Mouse (Mus musculus) CH12.LX (cell line): ENCODE measurements around the gene Lcn10. TPM values are rescaled to one million over a fixed set of nuclear protein-coding genes. Genes with fewer than 3 reads are reported as not detected.

Experiments
- DNase-seq: peaks from one replicate; pipeline ENCODE4 v3.0.0-alpha.2; 2013; ENCODE audit errors: extremely low read depth
- H3K27ac ChIP-seq: 2 replicates; pipeline ENCODE4 v1.5.1; 2012; ENCODE audit warnings: low read depth, mild to moderate bottlenecking, control low read depth, moderate library complexity; ENCODE audit not compliant: insufficient read depth
- H3K27me3 ChIP-seq: replicated peaks from 2 replicates; pipeline ENCODE3; 2012; ENCODE audit warnings: inconsistent platforms
- H3K36me3 ChIP-seq, 2 experiments: replicated peaks in 1 of 2; 2 replicates each; pipeline versions ENCODE3 to v1.6.1; 2012; ENCODE audit warnings: inconsistent platforms in 1 of 2, low read length in 1 of 2, mild to moderate bottlenecking in 1 of 2, mixed read lengths in 1 of 2, moderate library complexity in 1 of 2; ENCODE audit not compliant: control insufficient read depth in 1 of 2, insufficient read depth in 1 of 2
- H3K4me1 ChIP-seq, 2 experiments: 2 replicates each; pipeline ENCODE4 v1.6.1; 2012; ENCODE audit warnings: inconsistent platforms in 1 of 2, moderate library complexity in 1 of 2; ENCODE audit not compliant: insufficient read depth in 2 of 2, control insufficient read depth in 1 of 2
- H3K4me2 ChIP-seq: 2 replicates; pipeline ENCODE4 v1.6.1; 2012; ENCODE audit warnings: low read depth, mild to moderate bottlenecking, control low read depth; ENCODE audit not compliant: poor library complexity, insufficient read depth, severe bottlenecking
- H3K4me3 ChIP-seq, 3 experiments: fragments of 150-350 bp in 1 of 3; sonication (generic) in 1 of 3; replicated peaks in 1 of 3; 2 replicates each; pipeline versions ENCODE3 to v1.5.1; 2011 to 2012; ENCODE audit warnings: low read depth in 2 of 3, low read length in 2 of 3, mild to moderate bottlenecking in 2 of 3, moderate library complexity in 2 of 3, control low read depth in 1 of 3, improper control_type of control experiment in 1 of 3, inconsistent platforms in 1 of 3, mixed read lengths in 1 of 3; ENCODE audit not compliant: poor library complexity in 1 of 3
- H3K79me2 ChIP-seq: replicated peaks from 2 replicates; pipeline ENCODE4 v1.6.1; 2012; ENCODE audit warnings: mild to moderate bottlenecking, moderate library complexity; ENCODE audit not compliant: control insufficient read depth, poor library complexity, insufficient read depth, severe bottlenecking; ENCODE audit errors: extremely low read depth
- H3K9ac ChIP-seq: 2 replicates; pipeline ENCODE4 v1.6.1; 2012; ENCODE audit warnings: low read depth, mild to moderate bottlenecking, control low read depth, moderate library complexity; ENCODE audit not compliant: insufficient read depth
- H3K9me3 ChIP-seq: replicated peaks from 2 replicates; pipeline ENCODE3; 2012; ENCODE audit warnings: low read length, inconsistent platforms, mixed read lengths
- BHLHE40 ChIP-seq: IDR thresholded peaks from 2 replicates; pipeline ENCODE4 v1.6.1; 2011; ENCODE audit warnings: mild to moderate bottlenecking, low read depth, low read length, improper control_type of control experiment
- CHD1 ChIP-seq: IDR thresholded peaks from 2 replicates; pipeline ENCODE4 v1.6.1; 2012; ENCODE audit warnings: low read depth, low read length, improper control_type of control experiment, inconsistent platforms
- CHD2 ChIP-seq: IDR thresholded peaks from 2 replicates; pipeline ENCODE4 v1.6.1; 2011; ENCODE audit warnings: low read length, improper control_type of control experiment
- CTCF ChIP-seq, 2 experiments: IDR thresholded peaks in 1 of 2; conservative IDR thresholded peaks in 1 of 2; 2 replicates each; pipeline ENCODE4 v1.5.1; 2011 to 2012; ENCODE audit warnings: low read depth in 2 of 2, low read length in 2 of 2, improper control_type of control experiment in 1 of 2, inconsistent platforms in 1 of 2, mild to moderate bottlenecking in 1 of 2, moderate library complexity in 1 of 2
- ELF1 ChIP-seq: IDR thresholded peaks from 2 replicates; pipeline ENCODE4 v1.6.1; 2014; ENCODE audit warnings: low read depth, mild to moderate bottlenecking, inconsistent platforms, low read length, improper control_type of control experiment
- ETS1 ChIP-seq: conservative IDR thresholded peaks from 2 replicates; pipeline ENCODE4 v1.6.1; 2012; ENCODE audit warnings: low read depth, mild to moderate bottlenecking, inconsistent platforms, low read length, improper control_type of control experiment, moderate library complexity
- HCFC1 ChIP-seq: IDR thresholded peaks from 2 replicates; pipeline ENCODE4 v1.6.1; 2012; ENCODE audit warnings: low read depth, mild to moderate bottlenecking, inconsistent platforms, low read length, improper control_type of control experiment
- IRF4 ChIP-seq: IDR thresholded peaks from 2 replicates; pipeline ENCODE4 v1.6.1; 2014; ENCODE audit warnings: low read depth, mild to moderate bottlenecking, inconsistent platforms, low read length, improper control_type of control experiment
- JUN ChIP-seq: IDR thresholded peaks from 2 replicates; pipeline ENCODE4 v1.6.1; 2011; ENCODE audit warnings: low read depth, mild to moderate bottlenecking, low read length, improper control_type of control experiment, moderate library complexity; ENCODE audit not compliant: insufficient read depth
- KAT2A ChIP-seq: IDR thresholded peaks from 2 replicates; pipeline ENCODE4 v1.6.1; 2012; ENCODE audit warnings: low read length, improper control_type of control experiment, inconsistent platforms; ENCODE audit not compliant: insufficient replicate concordance
- MAFK ChIP-seq: IDR thresholded peaks from 2 replicates; pipeline ENCODE4 v1.6.1; 2011; ENCODE audit warnings: low read length, improper control_type of control experiment; ENCODE audit not compliant: insufficient replicate concordance
- MAX ChIP-seq: IDR thresholded peaks from 2 replicates; pipeline ENCODE4 v1.6.1; 2011; ENCODE audit warnings: low read length, improper control_type of control experiment
- MEF2A ChIP-seq: IDR thresholded peaks from 2 replicates; pipeline ENCODE4 v1.6.1; 2014; ENCODE audit warnings: low read depth, mild to moderate bottlenecking, inconsistent platforms, low read length, improper control_type of control experiment, borderline replicate concordance
- MYC ChIP-seq: IDR thresholded peaks from 2 replicates; pipeline ENCODE4 v1.6.1; 2011; ENCODE audit warnings: low read depth, mild to moderate bottlenecking, improper control_type of control experiment, low read length
- PAX5 ChIP-seq: IDR thresholded peaks from 2 replicates; pipeline ENCODE4 v1.6.1; 2012; ENCODE audit warnings: low read length, inconsistent platforms, mixed read lengths
- POLR2A ChIP-seq: IDR thresholded peaks from 2 replicates; pipeline ENCODE4 v1.6.1; 2011; ENCODE audit warnings: low read depth, mild to moderate bottlenecking, improper control_type of control experiment, low read length
- POLR2AphosphoS2 ChIP-seq: IDR thresholded peaks from 2 replicates; pipeline ENCODE4 v1.6.1; 2011; ENCODE audit warnings: low read depth, low read length, improper control_type of control experiment
- RAD21 ChIP-seq: IDR thresholded peaks from 2 replicates; pipeline ENCODE4 v1.6.1; 2011; ENCODE audit warnings: low read depth, mild to moderate bottlenecking, low read length, improper control_type of control experiment, moderate library complexity
- SIN3A ChIP-seq: IDR thresholded peaks from 2 replicates; pipeline ENCODE4 v1.6.1; 2012; ENCODE audit warnings: low read length, improper control_type of control experiment, inconsistent platforms
- SMC3 ChIP-seq: IDR thresholded peaks from 2 replicates; pipeline ENCODE4 v1.6.1; 2011; ENCODE audit warnings: low read depth, low read length, improper control_type of control experiment
- UBTF ChIP-seq: IDR thresholded peaks from 2 replicates; pipeline ENCODE4 v1.6.1; 2012; ENCODE audit warnings: low read depth, mild to moderate bottlenecking, inconsistent platforms, low read length, improper control_type of control experiment, moderate library complexity
- USF2 ChIP-seq: conservative IDR thresholded peaks from 2 replicates; pipeline ENCODE4 v1.6.1; 2011; ENCODE audit warnings: low read depth, low read length, improper control_type of control experiment
- ZMIZ1 ChIP-seq: IDR thresholded peaks from 2 replicates; pipeline ENCODE4 v1.6.1; 2012; ENCODE audit warnings: low read depth, mild to moderate bottlenecking, inconsistent platforms, low read length, improper control_type of control experiment
- ZNF384 ChIP-seq: IDR thresholded peaks from 2 replicates; pipeline ENCODE4 v1.6.1; 2012; ENCODE audit warnings: low read depth, low read length, improper control_type of control experiment, inconsistent platforms
- dilution Hi-C: fragments of 300-500 bp; cut with MboI; formaldehyde crosslinking; loops from 2 replicates; pipeline ENCODE4 v1.14.3; 2020; ENCODE audit warnings: low sequenced_read_pairs; ENCODE audit not compliant: extremely low pct_unique_long_range_greater_than_20kb, extremely low pct_ligation_motif_present
- in situ Hi-C: fragments of 300-500 bp; cut with MboI; formaldehyde crosslinking; loops from 3 replicates; pipeline ENCODE4 v1.14.3; 2019; ENCODE audit warnings: low sequenced_read_pairs, low pct_ligation_motif_present, low pct_unique_long_range_greater_than_20kb, mixed read lengths
- polyA plus RNA-seq: library from polyadenylated mRNA; unstranded; fragments of >175 nt; gene quantifications from 2 replicates; pipeline ENCODE4 v1.2.1, GENCODE M21; 2012; ENCODE audit warnings: low read depth; ENCODE audit not compliant: insufficient read length
- total RNA-seq, 2 experiments: library from RNA; depleted of rRNA; stranded (reverse); fragments of 300-350 nt in 1 of 2; fragments of >200 nt in 1 of 2; gene quantifications; 2 replicates each; pipeline ENCODE4 v1.2.3; 2012 to 2014

Gene Lcn10
- total and polyA plus RNA-seq, 3 experiments = not detected

- no peak for TF ChIP-seq SIN3A
- peak; percentile 17 to 44; a peak in 2 of 4 replicates for TF ChIP-seq CTCF (conservative IDR thresholded peaks at IDR 0.05 in 1 of 2, IDR thresholded peaks at IDR 0.05 in 1 of 2; ENCODE audit: low read depth in 2 of 2, low read length in 2 of 2)
- TF ChIP-seq RAD21 = peak; percentile 29
- Histone ChIP-seq H3K9me3 (no peaks in the 10 kb centered on the region), H3K79me2 (no peaks in the 10 kb centered on the region), H3K9ac (no peak overlapping the region), H3K4me2 (no peak overlapping the region), H3K27ac (no peak overlapping the region), H3K4me3 (no peak overlapping the region), H3K27me3 (peaks cover 69% of the 10 kb centered on the region), H3K36me3 (no peaks in the 10 kb centered on the region), H3K4me1 (no peaks in the 10 kb centered on the region)
- dilution Hi-C loops = no loop called here
- in situ Hi-C loops = no loop called here
- peak; percentile 4 for DNase-seq
These were observed 48.5 kb upstream of the Lcn10 start for GRCm38 (mm10) chr2:25634046-25634445.

GRCm38 (mm10) chr2:25639890-25640289 is 42.6 kb upstream of the Lcn10 start:
- Histone ChIP-seq H3K36me3 (no peaks in the 10 kb centered on the region), H3K27ac (no peak overlapping the region), H3K9me3 (no peaks in the 10 kb centered on the region), H3K27me3 (peaks cover 66% of the 10 kb centered on the region), H3K4me2 (no peak overlapping the region), H3K4me1 (no peaks in the 10 kb centered on the region), H3K4me3 (no peak overlapping the region), H3K79me2 (no peaks in the 10 kb centered on the region), H3K9ac (no peak overlapping the region)
- in situ Hi-C loops (no loop called here), dilution Hi-C loops (no loop called here)
- peak; percentile 39 for TF ChIP-seq SMC3
- peak; percentile 30 for TF ChIP-seq RAD21
- no peak for TF ChIP-seq IRF4
- TF ChIP-seq KAT2A = no peak
- TF ChIP-seq MAX = no peak
- TF ChIP-seq BHLHE40 = no peak
- no peak for TF ChIP-seq MEF2A
- peak; percentile 64 to 70 for TF ChIP-seq CTCF (conservative IDR thresholded peaks at IDR 0.05 in 1 of 2, IDR thresholded peaks at IDR 0.05 in 1 of 2; ENCODE audit: low read depth in 2 of 2, low read length in 2 of 2)
- peak; percentile 43 for DNase-seq

GRCm38 (mm10) chr2:25652902-25653301 is 29.6 kb upstream of the Lcn10 start, which contains the start of gene Lcn8:
TSS of gene Lcn8 (plus strand) at chr2:25653120.
- in situ Hi-C loops = no loop called here
- no peak for TF ChIP-seq POLR2A
- no peak for TF ChIP-seq MAFK
- TF ChIP-seq CHD2 = no peak
- TF ChIP-seq CTCF (conservative IDR thresholded peaks at IDR 0.05 in 1 of 2, IDR thresholded peaks at IDR 0.05 in 1 of 2; ENCODE audit: low read depth in 2 of 2, low read length in 2 of 2) = no peak
- TF ChIP-seq HCFC1 = no peak
- TF ChIP-seq IRF4 = no peak
- TF ChIP-seq CHD1 = no peak
- no peak for TF ChIP-seq POLR2AphosphoS2
- no peak for TF ChIP-seq MAX
- TF ChIP-seq ELF1 = no peak
- no peak for TF ChIP-seq UBTF
- no peak for TF ChIP-seq MEF2A
- TF ChIP-seq USF2 = no peak
- TF ChIP-seq ZMIZ1 = no peak
- no peak for TF ChIP-seq RAD21
- no peak for TF ChIP-seq PAX5
- TF ChIP-seq JUN = no peak
- TF ChIP-seq ETS1 = no peak
- no peak for TF ChIP-seq MYC
- TF ChIP-seq ZNF384 = no peak
- Histone ChIP-seq H3K27me3 (peaks cover 68% of the 10 kb centered on the region), H3K9ac (no peak within 1 kb of the TSS), H3K36me3 (no peaks in the 10 kb centered on the region), H3K79me2 (no peaks in the 10 kb centered on the region), H3K4me3 (no peak within 1 kb of the TSS), H3K27ac (no peak within 1 kb of the TSS), H3K4me2 (no peak within 1 kb of the TSS), H3K9me3 (no peaks in the 10 kb centered on the region), H3K4me1 (peaks cover 5 to 9% of the 10 kb centered on the region in 2 experiments; a peak in 3 of 4 replicates)
- dilution Hi-C loops = no loop called here
- no peak for DNase-seq
